Mouse (Mus musculus) embryonic fibroblast, embryonic 13.5 days (primary cell): ENCODE results near the gene Fam104a. TPM values are rescaled to one million over a fixed set of nuclear protein-coding genes. Genes with fewer than 3 reads are reported as not detected.

Source experiments
- H3K27ac ChIP-seq: 2 replicates; pipeline ENCODE4 v1.5.1; 2012; ENCODE audit warnings: low read length, control low read depth, inconsistent platforms; ENCODE audit not compliant: insufficient read depth
- H3K4me1 ChIP-seq: 2 replicates; pipeline ENCODE4 v1.6.1; 2011; ENCODE audit warnings: low read length; ENCODE audit not compliant: control insufficient read depth, insufficient read depth
- H3K4me3 ChIP-seq: 2 replicates; pipeline ENCODE4 v1.5.1; 2011; ENCODE audit warnings: mild to moderate bottlenecking, control low read depth, low read length; ENCODE audit not compliant: insufficient read depth
- CTCF ChIP-seq: IDR thresholded peaks from 2 replicates; pipeline ENCODE4 v1.5.1; 2011; ENCODE audit warnings: mild to moderate bottlenecking, control low read depth, low read length, moderate library complexity, borderline replicate concordance; ENCODE audit not compliant: insufficient read depth
- POLR2A ChIP-seq: IDR thresholded peaks from 2 replicates; pipeline ENCODE4 v1.6.1; 2011; ENCODE audit warnings: low read depth, mild to moderate bottlenecking, control low read depth, low read length, moderate library complexity
- polyA plus RNA-seq: library from polyadenylated mRNA; stranded (reverse); fragments of >200 nt; gene quantifications from 2 replicates; pipeline ENCODE4 v1.2.4, GENCODE M21; 2011; ENCODE audit warnings: low read depth; ENCODE audit not compliant: missing spikeins, insufficient read length

Fam104a gene
- polyA plus RNA-seq, 1 experiment: 26.0 TPM

DNA sequence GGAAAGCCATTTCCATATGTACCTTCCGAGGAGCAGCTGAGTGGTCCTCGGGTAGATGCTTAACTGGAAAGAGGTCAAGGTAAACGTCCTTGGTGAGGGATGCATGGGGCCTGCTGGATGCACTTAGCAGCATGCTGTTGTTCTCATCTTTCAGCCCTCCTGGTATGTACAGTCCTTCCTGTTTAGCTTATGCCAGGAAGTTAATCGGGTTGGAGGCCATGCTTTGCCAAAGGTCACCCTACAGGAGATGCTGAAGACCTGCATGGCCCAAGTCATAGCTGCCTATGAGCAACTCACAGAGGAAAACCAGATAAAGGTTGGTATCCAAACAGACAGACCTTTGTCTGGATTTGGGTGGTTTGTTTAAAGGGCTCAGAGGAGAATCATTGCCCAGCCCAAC, 26.7 kb downstream of the Fam104a start:
- peaks cover 15% of the 10 kb centered on the region for H3K4me1 ChIP-seq
- H3K27ac ChIP-seq: no peak overlapping the region
- no peak overlapping the region for H3K4me3 ChIP-seq
- TF ChIP-seq POLR2A: no peak

DNA sequence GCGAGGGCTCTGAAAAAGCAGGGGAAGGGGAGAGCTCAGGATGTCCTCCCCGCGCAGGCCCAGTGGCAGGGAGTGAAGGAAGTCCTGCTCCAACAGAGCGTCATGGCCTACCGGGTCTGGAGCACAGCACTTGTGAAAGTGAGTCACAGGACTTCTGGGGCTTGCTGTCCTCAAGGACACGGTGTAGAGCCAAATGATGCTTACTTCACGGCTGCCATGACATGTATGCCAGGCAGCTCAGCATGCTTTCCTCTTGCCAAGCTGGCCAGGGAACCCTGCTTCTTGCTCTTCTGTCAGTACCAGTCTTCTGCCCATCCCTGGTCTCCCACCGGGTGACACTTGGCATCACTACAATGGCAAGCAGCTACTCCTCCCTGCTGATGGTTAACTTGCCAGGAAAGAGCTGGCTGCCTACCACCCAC, 27.4 kb downstream of the Fam104a start:
- TF ChIP-seq CTCF (no peak), POLR2A (no peak)
- Histone ChIP-seq H3K4me3 (no peak overlapping the region), H3K4me1 (peaks cover 15% of the 10 kb centered on the region), H3K27ac (no peak overlapping the region)

DNA sequence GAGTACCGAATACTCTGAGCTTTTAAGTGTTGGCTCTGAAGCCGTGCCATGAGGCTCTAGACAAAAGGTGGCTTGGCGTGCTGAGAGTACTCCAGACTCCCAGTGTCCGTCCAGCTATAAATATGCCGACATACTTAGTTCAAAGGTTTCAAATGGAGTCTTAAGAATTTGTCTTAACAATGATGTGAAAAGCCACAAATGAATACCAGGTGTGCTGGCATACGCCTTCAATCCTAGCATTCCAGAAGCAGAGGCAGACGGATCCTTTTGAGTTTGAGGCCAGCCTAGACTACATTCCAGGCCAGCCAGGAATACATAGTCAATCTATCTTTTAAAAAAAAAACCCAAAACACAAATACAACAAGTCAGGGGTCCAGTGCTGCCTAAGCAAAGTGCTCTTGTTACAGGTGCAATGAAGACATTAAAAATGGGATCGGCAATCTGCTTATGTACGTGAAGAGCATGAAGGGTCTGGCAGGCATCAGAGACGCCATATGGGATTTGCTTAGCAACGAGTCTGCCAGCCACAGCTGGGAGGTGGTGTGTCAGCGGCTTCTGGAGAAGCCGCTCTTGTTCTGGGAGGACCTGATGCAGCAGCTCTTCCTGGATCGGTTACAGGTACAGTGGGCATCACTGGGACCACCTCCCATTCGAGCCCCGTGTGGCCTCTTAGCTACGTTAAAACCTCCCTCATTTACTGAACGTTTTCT, 29.2 kb downstream of the Fam104a start:
- peaks cover 15% of the 10 kb centered on the region for H3K4me1 ChIP-seq
- no peak overlapping the region for H3K4me3 ChIP-seq
- H3K27ac ChIP-seq: peak overlapping the region; percentile 72
- TF ChIP-seq CTCF: no peak

DNA sequence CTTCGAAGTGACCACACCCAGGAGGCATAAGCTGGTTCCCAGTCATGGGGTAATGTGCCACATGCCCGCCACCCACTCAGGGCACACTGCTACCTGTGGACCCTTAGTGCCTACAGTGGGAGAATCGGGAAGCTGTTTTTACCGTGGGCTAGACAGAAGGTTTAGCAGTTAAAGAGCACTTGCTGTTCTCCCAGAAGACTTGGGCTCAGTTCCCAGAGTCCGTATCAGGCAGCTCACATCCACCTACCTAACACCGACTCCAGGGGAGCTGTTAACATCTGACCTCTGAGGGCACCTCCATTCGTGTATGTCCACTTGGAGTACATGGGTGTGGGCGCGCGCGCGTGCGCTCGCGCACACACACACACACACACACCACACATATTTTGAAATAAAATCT, 29.9 kb downstream of the Fam104a start:
- TF ChIP-seq CTCF (no peak), POLR2A (no peak)
- H3K4me1 ChIP-seq: peaks cover 15% of the 10 kb centered on the region

DNA sequence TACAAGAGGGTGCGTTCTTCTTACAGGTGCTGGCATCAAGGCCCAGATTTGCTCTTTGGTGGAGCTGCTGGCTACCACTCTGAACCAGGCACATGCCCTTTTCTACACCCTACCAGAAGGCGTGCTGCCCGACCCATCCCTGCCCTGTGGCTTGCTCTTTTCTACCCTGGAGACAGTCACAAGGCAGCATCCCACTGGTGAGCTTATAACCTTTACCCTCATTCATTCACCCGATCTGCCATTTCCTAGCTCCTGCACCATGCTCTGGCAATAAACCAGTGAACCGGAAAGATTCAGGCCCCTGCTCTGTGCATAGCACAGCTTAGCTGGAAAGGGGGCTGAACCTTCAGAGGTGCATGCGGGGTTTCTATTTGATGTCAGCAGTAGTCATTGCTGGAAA, 31.4 kb downstream of the Fam104a start:
- H3K4me3 ChIP-seq: no peak overlapping the region
- H3K4me1 ChIP-seq: peaks cover 15% of the 10 kb centered on the region

More for the DNA sequence above, 29.9 kb downstream of the Fam104a start:
- peak overlapping the region; percentile 72 for H3K27ac ChIP-seq
- no peak overlapping the region for H3K4me3 ChIP-seq

DNA sequence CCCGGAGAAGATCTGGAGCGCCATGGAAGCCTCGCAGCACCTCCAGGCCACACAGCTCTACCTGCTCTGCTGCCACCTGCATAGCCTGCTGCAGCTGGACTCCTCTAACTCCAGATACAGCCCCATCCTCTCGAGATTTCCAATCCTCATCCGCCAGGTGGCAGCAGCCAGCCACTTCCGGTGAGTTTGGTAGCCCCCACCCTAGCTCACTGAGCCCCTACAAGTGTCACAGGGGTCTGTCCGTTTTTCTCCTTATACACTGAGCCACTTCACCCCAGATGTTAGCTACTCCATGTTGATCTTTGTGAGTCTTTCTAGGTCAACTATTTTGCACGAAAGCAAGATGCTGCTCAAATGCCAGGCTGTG, 32.1 kb downstream of the Fam104a start:
- Histone ChIP-seq H3K4me3 (no peak overlapping the region), H3K4me1 (peaks cover 15% of the 10 kb centered on the region), H3K27ac (no peak overlapping the region)
- TF ChIP-seq POLR2A: no peak
- TF ChIP-seq CTCF: peak; percentile 30; the same call in 1 of the 2 replicates

More for the DNA sequence above, 31.4 kb downstream of the Fam104a start:
- TF ChIP-seq CTCF (no peak), POLR2A (no peak)
- H3K27ac ChIP-seq: no peak overlapping the region

DNA sequence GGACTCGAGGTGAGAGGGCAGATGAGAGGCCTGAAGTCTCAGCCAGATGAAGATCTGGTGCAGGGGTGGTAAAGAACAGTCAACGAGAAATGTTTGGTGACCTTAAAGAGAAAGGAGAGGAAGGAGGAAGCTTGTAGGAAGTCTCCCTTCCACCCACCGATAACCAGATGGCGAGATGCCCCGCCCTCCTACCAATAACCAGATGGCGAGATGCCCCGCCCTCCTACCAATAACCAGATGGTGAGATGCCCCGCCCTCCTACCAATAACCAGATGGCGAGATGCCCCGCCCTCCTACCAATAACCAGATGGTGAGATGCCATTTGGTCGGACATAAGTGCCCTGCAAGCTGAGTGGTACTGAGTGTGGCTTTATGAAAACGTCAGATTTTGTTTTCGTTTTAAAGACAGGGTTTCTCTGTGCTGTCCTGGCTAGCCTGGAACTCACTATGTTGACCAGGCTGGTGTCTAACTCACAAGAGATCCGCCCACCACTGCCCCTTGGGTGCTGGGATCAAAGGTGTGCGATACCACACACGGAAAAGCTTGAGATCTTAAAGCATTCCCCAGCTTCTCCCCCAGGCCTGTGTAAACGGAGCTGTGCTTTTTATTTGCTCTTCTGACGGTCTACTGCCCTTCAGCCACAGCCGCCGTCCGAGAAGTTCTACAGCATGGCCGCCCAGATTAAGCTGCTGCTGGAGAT, 32.6 kb downstream of the Fam104a start:
- Histone ChIP-seq H3K27ac (no peak overlapping the region), H3K4me1 (peaks cover 15% of the 10 kb centered on the region), H3K4me3 (no peak overlapping the region)
- TF ChIP-seq CTCF (no peak), POLR2A (no peak)

DNA sequence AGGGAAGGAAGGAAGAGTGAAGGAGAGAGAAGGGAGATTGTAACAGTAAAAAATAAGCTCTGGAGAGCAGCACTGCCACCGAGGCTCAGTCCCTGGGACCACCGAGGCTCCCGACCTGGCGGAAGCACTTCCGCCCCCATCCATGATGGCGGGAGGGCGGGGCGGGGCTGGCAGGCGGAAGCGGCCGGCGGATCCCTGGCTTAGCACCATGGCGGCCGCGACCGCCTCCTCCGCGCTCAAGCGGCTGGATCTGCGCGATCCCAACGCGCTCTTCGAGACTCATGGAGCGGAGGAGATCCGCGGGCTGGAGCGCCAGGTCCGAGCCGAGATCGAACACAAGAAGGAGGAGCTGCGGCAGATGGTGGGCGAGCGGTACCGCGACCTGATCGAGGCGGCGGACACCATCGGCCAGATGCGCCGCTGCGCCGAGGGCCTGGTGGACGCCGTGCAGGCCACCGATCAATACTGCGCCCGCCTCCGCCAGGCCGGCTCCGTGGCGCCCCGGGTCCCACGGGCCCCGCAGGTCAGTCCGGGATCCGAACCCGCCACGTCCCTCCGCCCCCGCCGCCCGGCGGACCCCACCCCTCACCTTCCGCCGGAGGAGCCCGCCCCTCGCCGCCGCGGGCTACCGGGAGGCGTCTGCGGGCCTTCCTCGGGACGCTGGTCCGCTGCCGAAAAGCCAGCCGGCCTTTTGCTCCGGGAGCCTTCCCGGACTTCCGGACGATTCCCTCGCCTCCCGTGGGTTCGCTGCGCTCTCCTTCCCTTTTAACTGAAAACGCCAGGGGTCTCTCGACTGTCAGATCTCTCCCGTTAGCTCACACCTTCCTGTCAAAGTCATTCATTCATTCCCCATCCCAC, 34.4 kb downstream of the Fam104a start, which contains the start of gene Slc39a11:
Gene Slc39a11, minus strand, starts transcription at position 727 of the 858 bp plus-strand sequence.
- Histone ChIP-seq H3K27ac (peak within 1 kb of the TSS; percentile 88), H3K4me1 (peaks cover 8% of the 10 kb centered on the region), H3K4me3 (peak within 1 kb of the TSS; percentile 87)
- TF ChIP-seq CTCF (no peak), POLR2A (peak; percentile 81)

DNA sequence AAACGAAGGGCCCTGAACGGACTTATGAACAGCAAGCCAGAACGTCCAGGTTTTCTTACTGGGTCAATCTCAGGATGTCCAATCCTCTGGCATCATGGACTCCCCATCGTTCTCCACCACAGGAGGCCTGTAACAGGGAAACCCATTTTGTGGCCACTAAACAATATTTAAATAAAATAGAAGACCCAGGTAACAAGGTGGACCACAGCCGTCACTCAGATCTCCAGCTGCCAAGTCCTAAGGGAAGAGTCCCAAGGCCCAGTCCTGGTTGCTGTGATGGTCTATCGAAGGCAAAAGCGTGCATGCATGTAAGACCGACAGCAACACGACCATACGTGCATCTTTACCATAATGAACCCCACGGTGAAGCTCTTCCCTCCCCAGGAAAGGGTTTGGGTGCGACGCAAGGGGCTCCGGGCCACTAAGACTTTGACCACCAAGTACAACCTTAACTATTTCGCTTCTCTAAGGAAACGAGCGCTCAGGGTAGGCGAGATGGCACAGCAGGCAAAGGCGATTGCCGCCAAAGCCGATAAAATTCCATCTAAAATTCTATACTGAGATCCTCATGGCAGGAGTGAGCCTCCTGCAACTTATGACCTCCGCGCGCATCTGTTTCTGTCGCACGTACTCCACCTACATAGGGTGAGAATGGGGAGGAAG, 35.1 kb downstream of the Fam104a start, which contains the start of gene Cog1:
Gene Cog1, plus strand, starts transcription at position 480 of the 663 bp plus-strand sequence.
- TF ChIP-seq POLR2A (no peak), CTCF (no peak)
- peaks cover 2% of the 10 kb centered on the region for H3K4me1 ChIP-seq
- peak within 1 kb of the TSS; percentile 88 for H3K27ac ChIP-seq
- H3K4me3 ChIP-seq: peak within 1 kb of the TSS; percentile 87

DNA sequence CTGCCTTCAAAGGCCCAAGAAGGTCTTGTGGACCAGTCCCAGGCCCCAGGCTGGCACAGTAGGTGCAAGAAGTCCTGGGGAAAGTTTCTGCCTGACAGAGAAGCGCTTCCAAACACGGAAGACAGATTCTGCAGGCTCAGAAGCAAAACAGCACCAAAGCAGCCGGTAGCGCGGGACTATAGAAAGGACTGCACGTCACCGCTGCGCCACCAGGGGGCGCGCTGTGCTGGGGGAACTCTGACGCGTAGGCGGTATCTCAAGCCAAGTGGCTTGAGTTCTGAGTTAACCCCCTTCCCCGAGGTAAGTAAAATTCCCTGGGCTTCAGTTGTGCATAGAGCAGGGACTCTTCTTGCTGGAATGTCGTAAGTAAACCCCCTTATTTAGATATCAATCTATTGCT, 35.8 kb downstream of the Fam104a start:
- no peak overlapping the region for H3K27ac ChIP-seq
- no peak overlapping the region for H3K4me3 ChIP-seq
- TF ChIP-seq CTCF (peak; percentile 97), POLR2A (no peak)
- H3K4me1 ChIP-seq: no peaks in the 10 kb centered on the region
